Mouse (Mus musculus) layer of hippocampus, adult 8-10 months (tissue): Measurements from ENCODE around the gene Efcab6. TPM values are rescaled to one million over a fixed set of nuclear protein-coding genes. Genes with fewer than 3 reads are reported as not detected.

Experiments
- DNase-seq, 2 experiments: peaks; one replicate each; pipeline ENCODE4 v3.0.0; 2022; ENCODE audit warnings: low spot score in 2 of 2
- total RNA-seq, 4 experiments: library from RNA; stranded (reverse); gene quantifications; 2 replicates each; pipeline ENCODE4 v1.2.4; 2022

Gene Efcab6
- total RNA-seq, 4 experiments from 2014 or later: 5.0 to 8.6 (median 6.2) TPM

- DNase-seq: no peak
Measured at GRCm38 (mm10) chr15:83978865-83979264, 86.3 kb downstream of the Efcab6 start.

GRCm38 (mm10) chr15:83977108-83977507 lies 88.1 kb downstream of the Efcab6 start:
- no peak for DNase-seq

GRCm38 (mm10) chr15:83972206-83972605 lies 93.0 kb downstream of the Efcab6 start:
- DNase-seq: no peak

GRCm38 (mm10) chr15:83967802-83968201 lies 97.4 kb downstream of the Efcab6 start:
- DNase-seq: no peak

GRCm38 (mm10) chr15:83965126-83965525 lies 100.1 kb downstream of the Efcab6 start:
- DNase-seq: no peak

- no peak for DNase-seq
Measured at GRCm38 (mm10) chr15:83958376-83958775, 106.8 kb downstream of the Efcab6 start.

GRCm38 (mm10) chr15:83956996-83957395 lies 108.2 kb downstream of the Efcab6 start:
- DNase-seq: no peak

GRCm38 (mm10) chr15:83955948-83956707 lies 109.1 kb downstream of the Efcab6 start:
- DNase-seq: no peak

GRCm38 (mm10) chr15:83949729-83950491 lies 115.3 kb downstream of the Efcab6 start:
- DNase-seq: no peak

- DNase-seq: no peak
Measured at GRCm38 (mm10) chr15:83939703-83940102, 125.5 kb downstream of the Efcab6 start.

GRCm38 (mm10) chr15:83938466-83938865 lies 126.7 kb downstream of the Efcab6 start:
- no peak for DNase-seq

- DNase-seq: no peak
Measured at GRCm38 (mm10) chr15:83936506-83936905, 128.7 kb downstream of the Efcab6 start.

GRCm38 (mm10) chr15:83934816-83935215 lies 130.4 kb downstream of the Efcab6 start:
- DNase-seq: no peak

- DNase-seq: no peak
Measured at GRCm38 (mm10) chr15:83925338-83925737, 139.8 kb downstream of the Efcab6 start.

GRCm38 (mm10) chr15:83924656-83925055 lies 140.5 kb downstream of the Efcab6 start:
- no peak for DNase-seq

GRCm38 (mm10) chr15:83915376-83915775 lies 149.8 kb downstream of the Efcab6 start:
- DNase-seq: no peak

- peak in 1 of 2 experiments; percentile 36 for DNase-seq
Measured at GRCm38 (mm10) chr15:83913028-83913714, 152.0 kb downstream of the Efcab6 start.

- DNase-seq: no peak
Measured at GRCm38 (mm10) chr15:83906472-83906871, 158.7 kb downstream of the Efcab6 start.

GRCm38 (mm10) chr15:83897286-83897685 lies 167.9 kb downstream of the Efcab6 start:
- DNase-seq: peak; percentile 58 to 63

GRCm38 (mm10) chr15:83896011-83896410 lies 169.2 kb downstream of the Efcab6 start:
- no peak for DNase-seq

GRCm38 (mm10) chr15:83894261-83894660 lies 170.9 kb downstream of the Efcab6 start:
- DNase-seq: no peak

- no peak for DNase-seq
Measured at GRCm38 (mm10) chr15:83892871-83893270, 172.3 kb downstream of the Efcab6 start.
